Mouse (Mus musculus): ENCODE results near the gene Zfp974.
A peak's percentile ranks its signal among the peaks of the same experiment; 100 is the strongest.
"Not testable (repeated sequence)": the region's sequence is repeated elsewhere in the genome, so short reads cannot be mapped to it uniquely, and the experiment has no call there.

The Zfp974 gene

DNA sequence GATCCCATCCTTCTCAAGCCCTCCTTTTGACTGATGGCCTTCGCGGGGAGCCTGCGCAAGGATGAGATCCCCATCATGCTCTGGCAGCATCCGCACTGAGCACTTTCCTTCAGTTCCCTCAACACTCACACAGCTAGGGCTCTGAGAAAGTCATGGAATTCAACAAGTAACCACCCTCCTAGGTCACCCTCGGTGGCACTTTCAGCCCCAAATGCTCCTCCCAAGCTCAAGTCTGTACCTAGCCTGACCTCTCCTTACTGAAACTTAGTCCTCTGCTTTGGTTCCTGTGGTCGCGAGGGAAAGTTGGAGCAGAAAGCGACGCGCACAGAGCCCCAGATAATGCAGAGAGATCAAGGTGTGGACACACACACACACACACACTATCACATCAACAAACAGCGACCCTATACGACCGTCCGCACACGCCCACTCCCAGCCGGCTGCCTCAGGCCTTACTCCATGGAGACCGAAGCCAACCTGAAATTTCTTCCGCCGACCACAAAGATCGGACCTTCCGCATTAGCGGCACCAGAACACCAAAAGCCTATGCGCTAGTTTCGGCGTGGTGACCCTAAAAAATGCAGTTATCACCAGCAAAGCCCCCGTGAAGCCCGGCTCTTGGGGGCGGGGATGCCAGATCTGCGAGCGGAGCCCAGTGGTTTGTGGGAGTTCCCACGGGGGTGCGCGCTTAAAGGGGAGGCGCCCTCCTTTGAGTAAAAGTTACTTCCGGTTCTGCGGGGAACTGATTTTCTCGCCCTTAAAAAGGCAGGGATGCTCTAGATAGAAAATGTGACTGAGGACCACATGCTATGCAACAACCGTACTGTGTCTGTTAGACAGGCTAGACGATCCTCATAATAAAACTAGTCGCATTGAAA is at the start of gene Zfp974:
TSS of gene Zfp974 (minus strand) at position 643 of the 878 bp plus-strand sequence.
- DNase-seq, result peak; percentile 54 to 80

DNA sequence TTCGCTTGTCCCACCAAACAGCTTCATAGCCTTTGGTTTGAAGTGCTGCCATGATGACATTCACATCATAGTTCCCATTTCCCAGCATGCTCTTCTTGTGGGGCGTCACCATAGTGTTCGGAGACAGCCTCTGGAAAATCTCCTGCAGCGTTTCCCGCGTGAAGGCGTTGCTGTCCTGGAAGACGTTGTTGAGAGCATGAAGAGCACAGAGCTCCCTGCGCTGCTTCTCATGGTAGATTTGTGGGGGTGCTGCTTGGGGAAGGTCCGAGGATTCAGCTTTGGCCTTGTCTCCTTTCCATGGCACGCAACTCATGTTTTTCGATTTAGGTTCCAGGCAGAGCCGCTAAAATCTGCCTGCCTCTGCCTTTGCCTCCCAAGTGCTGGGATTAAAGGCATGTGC is 20.2 kb upstream of the Zfp974 start:
- not testable (repeated sequence) for DNase-seq

DNA sequence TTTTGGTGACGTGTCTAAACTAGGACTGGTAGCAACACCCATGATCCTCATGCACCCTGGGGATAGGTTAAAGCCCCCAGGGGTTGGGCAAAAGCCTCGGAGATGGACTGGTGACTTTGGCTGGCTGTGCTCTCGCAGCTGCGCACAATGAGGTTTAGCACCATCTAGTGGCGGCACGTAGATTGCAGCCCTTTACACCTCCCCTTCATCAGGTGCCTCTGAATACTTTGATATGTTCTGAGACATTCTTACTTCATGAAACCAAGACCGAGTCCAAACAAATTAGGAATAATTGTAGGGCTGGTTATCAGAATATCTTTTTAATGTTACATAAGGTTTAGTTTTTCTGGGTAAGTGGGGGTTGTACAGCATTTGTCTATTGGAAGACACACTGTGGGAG is 12.6 kb upstream of the Zfp974 start:
- peak; percentile 13 to 57 for DNase-seq

DNA sequence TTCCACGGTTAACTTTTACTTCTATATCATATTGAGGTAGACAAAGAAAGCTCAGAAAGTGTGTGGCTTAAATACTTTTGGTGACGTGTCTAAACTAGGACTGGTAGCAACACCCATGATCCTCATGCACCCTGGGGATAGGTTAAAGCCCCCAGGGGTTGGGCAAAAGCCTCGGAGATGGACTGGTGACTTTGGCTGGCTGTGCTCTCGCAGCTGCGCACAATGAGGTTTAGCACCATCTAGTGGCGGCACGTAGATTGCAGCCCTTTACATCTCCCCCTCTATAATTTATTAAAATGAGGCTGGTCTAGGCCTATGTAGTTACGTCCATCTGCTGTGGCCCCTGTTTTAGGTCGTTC is 4.5 kb upstream of the Zfp974 start:
- DNase-seq, result not testable (repeated sequence)

DNA sequence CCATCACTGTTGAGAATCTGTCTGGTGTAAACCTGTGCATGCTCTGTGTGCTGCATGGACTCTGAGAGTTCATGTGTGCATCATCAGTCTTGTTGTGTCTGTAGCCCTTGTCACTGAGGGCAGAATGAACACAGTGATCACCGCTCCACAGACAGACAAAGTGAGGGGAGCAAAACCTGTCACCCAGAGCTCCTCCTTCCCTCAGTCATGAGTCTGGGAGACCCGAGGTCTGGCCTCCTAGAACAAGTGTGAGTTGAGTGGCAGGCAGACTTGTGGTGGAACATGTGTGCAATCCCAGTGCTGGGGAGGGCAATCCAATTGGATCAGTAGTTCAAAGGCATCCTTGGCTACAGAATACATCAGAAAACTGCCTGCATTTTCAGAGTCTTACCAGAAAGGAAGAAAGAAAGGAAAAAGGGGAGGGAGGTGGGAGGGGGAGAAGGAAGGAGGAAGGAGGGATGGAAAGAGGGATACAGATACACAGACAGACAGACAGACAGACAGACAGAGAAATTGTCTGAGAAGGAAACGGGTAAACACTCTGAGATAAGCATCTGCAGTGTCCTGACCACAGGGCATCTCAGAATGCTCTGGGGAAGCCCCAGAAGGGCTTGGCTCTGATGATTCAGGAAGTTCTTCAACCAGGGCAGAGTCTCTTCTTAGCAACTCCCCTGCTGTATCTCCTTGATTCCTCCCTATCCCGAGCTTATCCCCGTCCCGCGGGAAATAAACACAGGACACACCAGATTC is 4.0 kb upstream of the Zfp974 start:
- no peak for DNase-seq

DNA sequence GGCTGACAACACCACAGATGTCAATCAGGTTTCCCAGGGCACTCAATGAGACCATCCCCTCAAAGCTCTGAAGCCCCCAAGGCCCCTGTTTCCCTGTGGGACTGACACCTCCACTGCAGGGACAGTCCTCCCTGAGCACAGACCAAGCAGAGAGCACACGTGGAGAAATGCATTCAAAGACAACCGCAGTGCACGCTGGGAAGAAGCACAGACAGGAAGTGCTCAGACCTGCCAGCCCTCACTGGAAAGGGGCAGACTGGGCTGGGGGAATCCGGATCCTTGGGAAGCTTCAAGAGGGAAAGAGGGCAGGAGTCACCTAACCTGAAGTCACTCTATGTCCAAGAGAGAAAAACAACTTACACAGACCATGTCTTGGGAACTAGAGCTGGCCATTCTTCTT is 2.2 kb downstream of the Zfp974 start:
- DNase-seq, result not testable (repeated sequence)

DNA sequence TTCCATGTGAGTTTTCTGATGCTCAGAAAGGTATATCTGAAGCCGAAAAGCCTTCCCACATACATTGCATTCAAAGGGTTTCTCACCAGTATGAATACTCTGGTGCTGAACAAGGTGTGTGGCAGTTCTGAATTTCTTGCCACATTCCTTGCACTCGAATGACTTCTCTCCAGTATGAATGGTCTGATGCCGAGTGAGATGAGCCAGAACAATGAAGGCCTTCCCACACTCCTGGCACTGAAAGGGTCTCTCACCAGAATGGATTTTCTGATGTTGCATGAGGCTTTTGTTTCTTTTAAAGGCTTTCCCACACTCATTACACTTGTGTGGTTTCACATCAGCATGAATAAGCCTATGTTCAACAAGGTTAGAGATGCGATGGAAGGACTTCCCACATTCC is 18.3 kb downstream of the Zfp974 start:
- not testable (repeated sequence) for DNase-seq

DNA sequence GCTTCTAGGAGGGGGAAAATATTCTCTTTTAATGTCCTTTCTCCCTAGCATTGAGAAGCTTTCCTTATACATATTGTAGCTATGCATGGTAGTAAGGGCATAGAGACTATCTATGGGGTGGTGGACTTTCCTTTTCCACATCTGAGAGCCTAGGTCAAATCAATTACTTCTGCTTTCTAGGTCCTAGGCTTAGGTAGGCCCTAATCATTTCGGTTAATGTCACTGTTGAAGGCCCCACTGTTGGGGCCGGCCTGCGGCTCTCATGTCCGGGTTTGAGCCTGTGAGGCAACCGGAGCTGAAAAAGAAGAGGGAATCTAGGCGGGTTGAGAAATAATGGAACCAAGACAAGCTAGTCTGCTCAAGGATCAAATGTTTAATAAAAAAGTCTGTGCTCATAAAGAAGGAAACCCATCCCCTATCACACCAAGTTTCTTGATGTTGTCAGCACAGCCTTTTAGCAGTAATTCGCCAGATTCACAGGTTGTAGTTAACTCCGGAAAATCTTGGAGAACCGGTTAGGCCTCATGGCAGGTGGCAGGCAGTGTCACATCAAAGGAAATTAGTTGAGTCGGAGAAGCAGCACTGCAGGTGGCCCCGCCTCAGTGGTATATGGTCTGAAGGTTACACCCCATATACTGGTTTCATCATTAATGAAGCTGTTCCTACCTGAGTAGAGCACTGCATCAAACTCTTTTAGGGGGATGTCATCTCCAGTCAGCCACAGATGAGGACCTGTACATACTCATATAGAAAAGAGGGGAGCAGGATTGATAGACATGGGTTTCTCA is 24.0 kb downstream of the Zfp974 start:
- no peak for DNase-seq

DNA sequence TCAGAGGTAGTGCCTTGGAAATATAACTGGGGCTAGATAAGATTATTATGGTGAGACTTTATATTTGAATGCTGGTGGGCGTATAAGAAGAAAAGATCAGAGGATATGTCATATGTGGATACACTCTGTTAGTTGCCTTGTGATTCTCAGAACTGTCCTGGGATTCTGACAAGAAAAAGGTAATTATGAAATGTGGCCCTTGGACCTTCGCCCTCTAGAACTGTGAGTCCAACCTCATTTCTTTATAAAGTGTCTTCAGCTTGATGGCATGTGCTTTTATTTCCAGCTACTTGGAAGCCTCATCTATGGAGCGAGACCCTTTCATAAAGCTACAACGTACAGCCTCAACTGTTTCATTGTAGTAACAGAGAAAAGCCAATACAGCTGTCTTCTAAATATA is 28.7 kb downstream of the Zfp974 start:
- peak; percentile 2 to 42 for DNase-seq

DNA sequence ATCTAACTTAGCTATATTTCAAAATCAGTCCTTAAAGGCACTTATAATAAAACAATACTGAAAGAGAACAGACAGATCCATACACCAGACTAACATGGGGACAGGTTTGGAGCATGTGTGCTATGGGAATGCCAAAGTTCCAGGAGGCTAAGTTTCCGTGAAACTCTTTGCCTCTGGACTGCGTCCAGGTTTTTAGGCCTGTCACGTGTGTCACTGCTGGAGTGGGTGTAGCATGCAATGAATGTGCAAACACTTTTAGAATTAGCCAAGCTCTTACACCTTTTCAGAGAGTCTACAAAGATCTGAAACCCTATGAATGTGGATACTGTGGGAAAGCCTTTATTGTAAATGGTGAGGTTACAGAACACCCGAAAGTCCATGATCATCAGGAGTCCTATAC is 47.5 kb downstream of the Zfp974 start:
- no peak for DNase-seq

DNA sequence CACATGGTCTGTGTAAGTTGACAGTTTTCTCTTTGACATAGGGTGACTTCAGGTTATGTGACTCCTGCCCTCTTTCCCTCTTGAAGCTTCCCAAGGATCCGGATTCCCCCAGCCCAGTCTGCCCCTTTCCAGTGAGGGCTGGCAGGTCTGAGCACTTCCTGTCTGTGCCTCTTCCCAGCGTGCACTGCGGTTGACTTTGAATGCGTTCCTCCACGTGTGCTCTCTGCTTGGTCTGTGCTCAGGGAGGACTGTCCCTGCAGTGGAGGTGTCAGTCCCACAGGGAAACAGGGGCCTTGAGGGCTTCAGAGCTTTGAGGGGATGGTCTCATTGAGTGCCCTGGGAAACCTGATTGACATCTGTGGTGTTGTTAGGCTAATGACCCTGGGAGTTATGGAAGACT is 66.7 kb downstream of the Zfp974 start:
- DNase-seq, result not testable (repeated sequence)

DNA sequence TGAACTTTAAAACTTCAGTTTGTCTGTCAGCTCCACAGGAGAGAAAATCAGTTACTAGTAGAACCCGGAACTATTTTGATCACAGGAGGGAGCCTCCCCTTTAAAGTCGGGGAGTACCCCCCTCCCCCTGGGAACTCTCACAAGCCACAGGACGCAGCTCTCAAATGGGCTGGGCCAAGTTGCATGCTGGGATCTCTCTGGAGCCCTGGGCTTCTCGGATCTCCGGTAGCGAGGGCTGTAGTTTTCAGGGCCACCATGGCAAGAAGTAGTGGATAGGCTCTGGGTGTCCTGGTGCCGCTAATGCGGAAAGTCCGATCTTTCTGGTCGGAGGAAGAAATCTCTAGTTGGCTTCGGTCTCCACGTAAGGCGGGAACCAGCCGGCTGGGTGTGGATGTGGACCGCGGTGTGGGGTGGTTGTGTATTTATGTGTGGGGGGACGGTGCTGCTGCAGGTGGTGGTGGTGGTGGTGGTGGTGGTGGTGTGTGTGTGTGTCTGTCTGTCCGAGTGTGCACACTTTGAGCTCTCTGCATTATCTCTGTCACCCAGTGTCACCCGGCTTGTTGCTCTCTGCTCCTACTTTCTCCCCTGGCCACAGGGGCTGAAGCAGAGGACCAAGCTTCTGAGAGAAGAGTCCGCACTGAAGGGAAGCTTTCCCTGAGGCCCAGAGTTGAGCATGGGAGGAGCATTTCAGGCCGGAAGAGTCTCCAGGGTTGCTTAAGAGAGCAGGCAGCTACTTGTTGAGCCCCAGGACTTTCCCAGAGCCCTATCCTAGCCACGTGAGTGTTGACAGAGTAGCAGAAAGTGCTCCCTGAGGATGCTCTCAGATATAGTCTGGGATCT is 68.6 kb downstream of the Zfp974 start:
- DNase-seq, result peak; percentile 84 to 88

DNA sequence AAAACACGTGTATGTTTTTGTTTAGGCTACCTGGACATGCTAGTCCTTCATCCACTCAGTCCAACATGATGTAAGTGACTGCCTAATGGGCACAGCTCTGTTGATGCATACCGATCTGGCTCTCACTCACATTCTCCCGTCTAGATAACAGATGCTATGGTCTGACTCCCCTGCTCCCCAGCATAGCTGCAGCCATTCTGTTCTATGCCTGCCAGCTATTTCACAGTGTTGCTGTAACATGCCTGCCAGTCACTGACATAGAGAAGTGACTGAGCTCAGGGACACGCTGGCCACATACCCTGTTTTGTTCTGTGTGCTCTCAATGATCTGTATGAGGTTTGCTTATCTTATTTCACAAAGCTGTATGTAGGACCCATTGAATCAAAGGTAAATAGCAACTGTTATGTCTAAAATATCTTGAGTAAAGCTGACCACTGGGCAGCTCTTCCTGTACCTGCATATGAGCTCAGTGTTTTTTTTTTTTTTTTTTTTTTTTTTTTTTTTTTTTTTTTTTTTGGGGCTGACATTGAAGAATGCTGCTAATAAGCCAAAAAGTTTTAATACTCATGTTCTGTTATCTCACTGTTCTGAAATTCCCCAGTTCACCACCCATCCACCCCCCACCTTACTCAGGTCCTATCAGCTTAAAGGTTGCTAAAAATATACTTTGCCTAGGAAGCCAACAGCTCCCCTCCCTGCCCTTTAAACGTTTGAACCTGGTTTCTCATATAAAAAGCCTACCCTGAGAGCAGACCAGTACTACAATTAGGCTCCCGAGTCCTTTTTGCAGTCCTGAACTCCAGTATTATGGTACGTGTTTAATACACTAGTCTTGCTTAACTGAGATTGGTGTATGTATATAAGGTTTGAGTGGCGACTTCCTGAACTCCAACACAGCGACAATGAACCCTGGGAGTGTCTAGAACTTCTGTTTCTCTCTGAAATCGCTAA is 69.7 kb downstream of the Zfp974 start:
- DNase-seq, result peak in 1 of 2 experiments; percentile 13

Data from kidney, postnatal 36 days (tissue).